In the genomic region with DNA sequence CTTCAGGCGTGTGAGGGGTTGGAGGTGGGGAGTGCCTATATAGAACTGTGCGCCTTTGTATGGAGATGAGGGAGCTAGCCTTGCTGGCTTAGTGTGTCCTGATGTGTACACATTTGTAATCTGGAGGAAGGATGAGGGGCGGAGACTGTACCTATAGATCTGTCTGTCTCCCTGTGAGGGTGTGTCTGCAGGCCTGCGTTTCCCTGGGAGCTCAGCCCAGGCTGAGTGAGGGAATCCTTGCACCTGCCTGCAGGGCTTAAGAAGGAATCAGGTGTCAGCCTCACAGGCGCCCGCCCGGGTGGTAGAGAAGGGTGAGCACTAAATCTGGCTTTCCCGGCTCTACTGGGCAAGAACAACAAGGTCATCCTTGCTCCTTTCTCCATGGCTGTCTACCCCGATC, we compare ENCODE assay signal across 10 mouse cellular contexts. TPM values are rescaled to one million over a fixed set of nuclear protein-coding genes. Genes with fewer than 3 reads are reported as not detected.
DNase-seq lines count a peak whose midpoint lies in the region; ATAC-seq and TF ChIP-seq lines count a peak whose summit lies in the region.
"Had no signal": no experiment of that assay in that cellular context is flagged by ENCODE, and none has a peak within 500 bp of the region (broad histone marks: within the 10 kb centered on the region; RNA-seq: fewer than 3 reads in every experiment).

No protein-coding gene starts in this region.

- no peak for TF ChIP-seq CTCF in lung, adult 2 months (IDR thresholded peaks at IDR 0.05; ENCODE audit: insufficient read depth, low read length)

- intact Hi-C loops in left cerebral cortex, postnatal 10 days (cut with DNase I): no loop called here

- ATAC-seq in heart, embryonic 16.5 days (replicated peaks; ENCODE audit: extremely low read depth, insufficient read depth, low FRiP score): no peak
- peak; percentile 66; the same call in 1 of the 2 replicates for ATAC-seq in stomach, embryonic 16.5 days (ENCODE audit: insufficient read depth, low FRiP score)

- peak overlapping the region; percentile 42 for H3K4me3 ChIP-seq in lung, adult 2 months (replicated peaks; ENCODE audit: extremely low read depth, low read depth, low read length)
- H3K4me3 ChIP-seq in heart, embryonic 16.5 days (ENCODE audit: low read length): no peak overlapping the region
- no peak overlapping the region for H3K4me3 ChIP-seq in stomach, embryonic 16.5 days (replicated peaks; ENCODE audit: low read length)
- H3K4me3 ChIP-seq: liver, embryonic 15.5 days had no signal

- H3K27me3 ChIP-seq in heart, embryonic 16.5 days (ENCODE audit: control insufficient read depth, insufficient read depth, low read length): no peaks in the 10 kb centered on the region
- no peaks in the 10 kb centered on the region for H3K27me3 ChIP-seq in stomach, embryonic 16.5 days (ENCODE audit: control insufficient read depth, insufficient read depth, low read length)
- H3K27me3 ChIP-seq: liver, embryonic 15.5 days had no signal

- no peaks in the 10 kb centered on the region for H3K36me3 ChIP-seq in heart, embryonic 16.5 days (ENCODE audit: control insufficient read depth, insufficient read depth)
- H3K36me3 ChIP-seq in stomach, embryonic 16.5 days (ENCODE audit: control insufficient read depth, insufficient read depth, low read length): no peaks in the 10 kb centered on the region
- H3K36me3 ChIP-seq: liver, embryonic 15.5 days had no signal

- peaks cover 12% of the 10 kb centered on the region for H3K4me1 ChIP-seq in lung, adult 2 months (ENCODE audit: control insufficient read depth, insufficient read depth, low read length)
- H3K4me1 ChIP-seq in heart, embryonic 16.5 days (ENCODE audit: control insufficient read depth, insufficient read depth, low read length): peaks cover 3% of the 10 kb centered on the region; the same call in 1 of the 2 replicates
- peaks cover 18% of the 10 kb centered on the region for H3K4me1 ChIP-seq in stomach, embryonic 16.5 days (ENCODE audit: control insufficient read depth, insufficient read depth, low read length)

- WGBS in lung, adult 2 months: 59% methylated on average over 9 of the region's 9 CpGs
- 67% methylated on average over 9 of the region's 9 CpGs for WGBS in heart, embryonic 16.5 days
- 40% methylated on average over 9 of the region's 9 CpGs for WGBS in stomach, embryonic 16.5 days

- no peak for TF ChIP-seq POLR2A in lung, adult 2 months (IDR thresholded peaks at IDR 0.05; ENCODE audit: borderline replicate concordance, extremely low read depth, low read depth, low read length)

- no peaks in the 10 kb centered on the region for H3K9me3 ChIP-seq in heart, embryonic 16.5 days (replicated peaks; ENCODE audit: control insufficient read depth, low read length)
- no peaks in the 10 kb centered on the region for H3K9me3 ChIP-seq in stomach, embryonic 16.5 days (replicated peaks; ENCODE audit: control insufficient read depth, low read length)
- H3K9me3 ChIP-seq: liver, embryonic 15.5 days had no signal

- peak; percentile 76 for DNase-seq in gastrocnemius, adult 18-20 months (ENCODE audit: low spot score)
- DNase-seq in gastrocnemius, postnatal 4 days (ENCODE audit: low spot score in 2 of 2): no peak
- DNase-seq in lung, adult 2 months: no peak
- no peak for DNase-seq in lung, postnatal 10 days
- no peak for DNase-seq in adipocyte (ENCODE audit: low spot score)
- no peak for DNase-seq in left cerebral cortex, postnatal 10 days (ENCODE audit: extremely low spot score in 1 of 2, low spot score in 2 of 2)
- DNase-seq: spleen, adult 18-20 months had no signal

- H3K9ac ChIP-seq in heart, embryonic 16.5 days (ENCODE audit: low read length): 0 out of 2 replicates have a peak overlapping the region, but pooled peaks have one; percentile 8
- H3K9ac ChIP-seq in stomach, embryonic 16.5 days (ENCODE audit: low read length): peak overlapping the region; percentile 59; the same call in 1 of the 2 replicates
- H3K9ac ChIP-seq: liver, embryonic 15.5 days had no signal

- H3K27ac ChIP-seq in heart, embryonic 16.5 days (ENCODE audit: low read length): peak overlapping the region; percentile 54
- H3K27ac ChIP-seq in stomach, embryonic 16.5 days (ENCODE audit: low read length): peak overlapping the region; percentile 84
- H3K27ac ChIP-seq: liver, embryonic 15.5 days had no signal

- no peak overlapping the region; the same call in 1 of the 2 replicates for H3K4me2 ChIP-seq in heart, embryonic 16.5 days (ENCODE audit: low read depth, low read length)
- H3K4me2 ChIP-seq in stomach, embryonic 16.5 days (ENCODE audit: low read depth, low read length): peak overlapping the region; percentile 11; the same call in 1 of the 2 replicates
- H3K4me2 ChIP-seq: liver, embryonic 15.5 days had no signal

RNA-seq across cellular contexts. Expression of gene Mustn1, which starts 0.8 kb away (rescaled TPM):
- 100 to 1,000 TPM in 1 of 2 experiments, 10 to 100 TPM in 1; 81.2 to 174 TPM for total RNA-seq in gastrocnemius, adult 18-20 months (2021)
- 100 to 1,000 TPM; 154 to 180 TPM for total RNA-seq in gastrocnemius, postnatal 4 days (2021)
- 44.8 and 50.3 TPM in 2 replicates for polyA plus RNA-seq in lung, adult 2 months (2012; rRNA removed)
- 4.6 and 5.6 TPM in 2 replicates for polyA plus RNA-seq in heart, embryonic 16.5 days (2015; fragmentation: Nextera tagmentation; extraction: Ambion mirVana)
- polyA plus RNA-seq in stomach, embryonic 16.5 days (2015; fragmentation: Nextera tagmentation; extraction: Ambion mirVana): 10.1 and 11.4 TPM in 2 replicates
- total RNA-seq in left cerebral cortex, postnatal 10 days (2021): 1 to 10 TPM; 2.2 to 2.8 TPM

RNA-seq across cellular contexts. Expression of gene Itih4, which starts 6.5 kb away (rescaled TPM):
- total RNA-seq in gastrocnemius, adult 18-20 months (2021): under 1 TPM; 0.09 to 1.00 TPM
- 1 to 10 TPM in 1 of 2 experiments, under 1 TPM in 1; 0.86 to 4.6 TPM for total RNA-seq in gastrocnemius, postnatal 4 days (2021)
- 37.7 and 43.4 TPM in 2 replicates for polyA plus RNA-seq in lung, adult 2 months (2012; rRNA removed)
- 0.38 and 0.41 TPM in 2 replicates for polyA plus RNA-seq in heart, embryonic 16.5 days (2015; fragmentation: Nextera tagmentation; extraction: Ambion mirVana)
- 5.6 and 7.7 TPM in 2 replicates for polyA plus RNA-seq in stomach, embryonic 16.5 days (2015; fragmentation: Nextera tagmentation; extraction: Ambion mirVana)
- under 1 TPM in 1 of 2 experiments, not detected in 1; 0.32 TPM for total RNA-seq in left cerebral cortex, postnatal 10 days (2021)

RNA-seq across cellular contexts. Expression of gene Itih3, which starts 43.8 kb away (rescaled TPM):
- total RNA-seq in gastrocnemius, adult 18-20 months (2021): under 1 TPM; 0.37 to 0.40 TPM
- 1 to 10 TPM; 1.3 to 4.9 TPM for total RNA-seq in gastrocnemius, postnatal 4 days (2021)
- 0.87 and 1.1 TPM in 2 replicates for polyA plus RNA-seq in lung, adult 2 months (2012; rRNA removed)
- polyA plus RNA-seq in heart, embryonic 16.5 days (2015; fragmentation: Nextera tagmentation; extraction: Ambion mirVana): 1.1 and 1.5 TPM in 2 replicates
- 15.6 and 15.7 TPM in 2 replicates for polyA plus RNA-seq in stomach, embryonic 16.5 days (2015; fragmentation: Nextera tagmentation; extraction: Ambion mirVana)
- total RNA-seq in left cerebral cortex, postnatal 10 days (2021): 1 to 10 TPM; 6.3 to 7.6 TPM

RNA-seq across cellular contexts. Expression of gene Tmem110, which starts 54.4 kb away (rescaled TPM):
- total RNA-seq in gastrocnemius, adult 18-20 months (2021): 10 to 100 TPM in 1 of 2 experiments, 1 to 10 TPM in 1; 5.9 to 10.2 TPM
- 10 to 100 TPM; 13.0 to 15.7 TPM for total RNA-seq in gastrocnemius, postnatal 4 days (2021)
- polyA plus RNA-seq in lung, adult 2 months (2012; rRNA removed): 40.6 and 43.7 TPM in 2 replicates
- polyA plus RNA-seq in heart, embryonic 16.5 days (2015; fragmentation: Nextera tagmentation; extraction: Ambion mirVana): 13.2 and 15.0 TPM in 2 replicates
- polyA plus RNA-seq in stomach, embryonic 16.5 days (2015; fragmentation: Nextera tagmentation; extraction: Ambion mirVana): 22.6 and 26.4 TPM in 2 replicates
- 10 to 100 TPM; 22.6 to 24.3 TPM for total RNA-seq in left cerebral cortex, postnatal 10 days (2021)

Comparison
In these comparisons a context has a peak if more than half of its experiments do, and no peak if none do; other contexts are left out.
1. RNA of gene Mustn1, which starts 0.8 kb away (total RNA-seq): 154 to 180 TPM in gastrocnemius, postnatal 4 days and 81.2 to 174 TPM in gastrocnemius, adult 18-20 months; 2.2 to 2.8 TPM in left cerebral cortex, postnatal 10 days; every median in the first group is over 10 times any median in the second.